9 mouse cellular contexts compared by ENCODE assay signal in the genomic region with DNA sequence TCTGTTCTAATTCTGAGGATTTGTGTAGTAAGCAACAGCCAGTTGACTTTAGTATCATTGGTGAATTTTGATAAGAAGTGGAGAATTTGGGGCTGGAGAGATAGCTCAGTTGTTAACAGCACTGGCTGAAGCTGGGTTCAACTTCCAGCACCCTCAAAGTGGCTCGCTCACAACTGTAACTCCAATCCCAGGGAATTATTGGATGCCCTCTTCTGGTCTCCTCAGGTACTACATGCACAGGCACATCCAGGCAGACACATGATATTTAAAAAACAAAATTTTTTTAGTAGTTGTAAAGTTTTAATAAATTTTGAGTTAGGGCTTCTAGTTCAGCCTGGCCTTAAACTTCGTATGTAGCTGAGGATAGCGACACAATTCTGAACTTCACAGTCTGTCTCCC. TPM values are rescaled to one million over a fixed set of nuclear protein-coding genes. Genes with fewer than 3 reads are reported as not detected.
DNase-seq lines count a peak whose midpoint lies in the region; ATAC-seq and TF ChIP-seq lines count a peak whose summit lies in the region.
"Had no signal": no experiment of that assay in that cellular context is flagged by ENCODE, and none has a peak within 500 bp of the region (broad histone marks: within the 10 kb centered on the region; RNA-seq: fewer than 3 reads in every experiment).

No protein-coding gene starts in this region.

- H3K27ac ChIP-seq in left cerebral cortex, adult 2 months = no peak overlapping the region
- no peak overlapping the region for H3K27ac ChIP-seq in midbrain, postnatal 0 days (ENCODE audit: low read depth, low read length)
- H3K27ac ChIP-seq: midbrain, embryonic 12.5 days had no signal

- intact Hi-C loops in left cerebral cortex, adult 2 months (cut with DNase I) = loop anchor here (5.0 kb wide), 1 partner anchor 493 kb away; no protein-coding TSS in a partner anchor

- H3K27me3 ChIP-seq in midbrain, postnatal 0 days (ENCODE audit: insufficient read depth, low read length) = no peaks in the 10 kb centered on the region
- H3K27me3 ChIP-seq: midbrain, embryonic 12.5 days had no signal

- DNase-seq in adrenal gland, adult 18-20 months (ENCODE audit: low spot score in 2 of 2) = peak; percentile 25 to 41
- DNase-seq in adrenal gland, postnatal 4 days (ENCODE audit: low spot score in 2 of 2) = no peak
- peak; percentile 26 to 47 for DNase-seq in left cerebral cortex, adult 2 months (ENCODE audit: extremely low spot score in 1 of 2, low spot score in 2 of 2)
- DNase-seq in left cerebral cortex, adult 11 months (ENCODE audit: low spot score) = no peak
- DNase-seq in T-cell, adult 2 months (ENCODE audit: low spot score) = peak; percentile 5
- DNase-seq in embryo, embryonic 11 days = peak; percentile 55
- DNase-seq in kidney, postnatal 14 days = peak; percentile 56
- peak; percentile 26 for DNase-seq in midbrain, postnatal 0 days (ENCODE audit: low spot score)

- H3K9me3 ChIP-seq in midbrain, postnatal 0 days (ENCODE audit: low read length) = no peaks in the 10 kb centered on the region
- H3K9me3 ChIP-seq: midbrain, embryonic 12.5 days had no signal

- no peaks in the 10 kb centered on the region for H3K4me1 ChIP-seq in midbrain, postnatal 0 days (ENCODE audit: insufficient read depth, low read length)
- H3K4me1 ChIP-seq: midbrain, embryonic 12.5 days had no signal

- H3K4me2 ChIP-seq in midbrain, postnatal 0 days (ENCODE audit: low read depth, low read length, poor library complexity, severe bottlenecking) = no peak overlapping the region
- H3K4me2 ChIP-seq: midbrain, embryonic 12.5 days had no signal

- whole genome bisulfite sequencing in midbrain, postnatal 0 days = 60% methylated on average over 3 of the region's 3 CpGs

- peaks cover 25% of the 10 kb centered on the region for H3K36me3 ChIP-seq in midbrain, postnatal 0 days (ENCODE audit: insufficient read depth, low read length)

- no peak overlapping the region for H3K9ac ChIP-seq in midbrain, postnatal 0 days (replicated peaks; ENCODE audit: low read length, poor library complexity, severe bottlenecking)
- H3K9ac ChIP-seq: midbrain, embryonic 12.5 days had no signal

- no peak for ATAC-seq in midbrain, postnatal 0 days (ENCODE audit: low FRiP score)

- H3K4me3 ChIP-seq in left cerebral cortex, adult 2 months = no peak overlapping the region
- no peak overlapping the region for H3K4me3 ChIP-seq in midbrain, postnatal 0 days (ENCODE audit: low read depth, low read length)
- H3K4me3 ChIP-seq: midbrain, embryonic 12.5 days had no signal

- peak; percentile 88 for TF ChIP-seq CTCF in left cerebral cortex, adult 2 months (IDR thresholded peaks at IDR 0.05)
- peak; percentile 83 for TF ChIP-seq CTCF in midbrain, postnatal 0 days (IDR thresholded peaks at IDR 0.05)

RNA-seq across cellular contexts. Expression of gene Hells, which starts 15.0 kb away (rescaled TPM):
- total RNA-seq in adrenal gland, adult 18-20 months (2021) = 1 to 10 TPM; 2.8 to 3.2 TPM
- total RNA-seq in adrenal gland, postnatal 4 days (2021) = 10 to 100 TPM; 25.5 to 29.6 TPM
- 1 to 10 TPM; 4.7 to 5.3 TPM for total RNA-seq in left cerebral cortex, adult 2 months (2021)
- total RNA-seq in midbrain, postnatal 0 days (2014; rRNA removed) = 3.7 and 5.5 TPM in 2 replicates
- 3.6 and 4.8 TPM in 2 replicates for polyA plus RNA-seq in midbrain, postnatal 0 days (2015; fragmentation: Nextera tagmentation; extraction: Ambion mirVana)

Comparison
In these comparisons a context has a peak if more than half of its experiments do, and no peak if none do; other contexts are left out.
1. DNase-seq: peak in adrenal gland, adult 18-20 months (2 of 2), left cerebral cortex, adult 2 months (2 of 2), T-cell, adult 2 months (single experiment), embryo, embryonic 11 days (single experiment), kidney, postnatal 14 days (single experiment) and midbrain, postnatal 0 days (single experiment); none in adrenal gland, postnatal 4 days (0 of 2) and left cerebral cortex, adult 11 months (single experiment).